Mouse (Mus musculus) macrophage (primary cell): ENCODE measurements around the gene Gmps. TPM values are rescaled to one million over a fixed set of nuclear protein-coding genes. Genes with fewer than 3 reads are reported as not detected.

Source experiments
- H3K27ac ChIP-seq: fragments of 350-480 bp; formaldehyde crosslinking; 2 replicates; pipeline ENCODE4 v1.9.0; 2021
- H3K36me3 ChIP-seq: fragments of 350-480 bp; formaldehyde crosslinking; 2 replicates; pipeline ENCODE4 v1.9.0; 2021; ENCODE audit errors: inconsistent target
- H3K4me3 ChIP-seq: fragments of 350-480 bp; formaldehyde crosslinking; 2 replicates; pipeline ENCODE4 v1.9.0; 2021; ENCODE audit errors: inconsistent target
- H3K79me2 ChIP-seq: fragments of 350-480 bp; formaldehyde crosslinking; 2 replicates; pipeline ENCODE4 v1.9.0; 2021; ENCODE audit errors: inconsistent target
- WGBS: methylation state at CpG from one replicate; pipeline ENCODE4 v1.1.7; 2026; ENCODE audit warnings: inconsistent platforms; ENCODE audit not compliant: missing documents; 5-methylcytosine and 5-hydroxymethylcytosine counted together
- polyA plus RNA-seq: library from polyadenylated mRNA; stranded (reverse); fragments of 250-400 nt; gene quantifications from 3 replicates; pipeline ENCODE4 v1.2.4, GENCODE M21; 2018; ENCODE audit warnings: inconsistent platforms
- total RNA-seq, 78 experiments: library from RNA; depleted of rRNA; stranded (reverse); fragments of 250-400 nt; gene quantifications; 1 replicate in 9 of 78; 2 replicates in 24 of 78; 3 replicates in 43 of 78; 4 replicates in 2 of 78; pipeline ENCODE4 v1.2.4; 2018; ENCODE audit warnings: inconsistent platforms in 56 of 78

Gene Gmps
- 10 to 100 TPM in 17 of 26 experiments, 1 to 10 TPM in 9; 4.4 to 22.4 (median 14.2) TPM for total RNA-seq (2018; cell fraction: chromatin; rRNA removed)
- total RNA-seq (2018; cell fraction: cytosol; rRNA removed), result 10 to 100 TPM in 12 of 26 experiments, 1 to 10 TPM in 14; 7.8 to 13.5 (median 9.9) TPM
- total RNA-seq (2018; cell fraction: nucleus; rRNA removed), result 10 to 100 TPM in 12 of 26 experiments, 1 to 10 TPM in 14; 5.8 to 23.5 (median 9.5) TPM
- polyA plus RNA-seq, result 8.1 to 12.9 TPM (median 12.4 TPM) in 3 replicates

DNA sequence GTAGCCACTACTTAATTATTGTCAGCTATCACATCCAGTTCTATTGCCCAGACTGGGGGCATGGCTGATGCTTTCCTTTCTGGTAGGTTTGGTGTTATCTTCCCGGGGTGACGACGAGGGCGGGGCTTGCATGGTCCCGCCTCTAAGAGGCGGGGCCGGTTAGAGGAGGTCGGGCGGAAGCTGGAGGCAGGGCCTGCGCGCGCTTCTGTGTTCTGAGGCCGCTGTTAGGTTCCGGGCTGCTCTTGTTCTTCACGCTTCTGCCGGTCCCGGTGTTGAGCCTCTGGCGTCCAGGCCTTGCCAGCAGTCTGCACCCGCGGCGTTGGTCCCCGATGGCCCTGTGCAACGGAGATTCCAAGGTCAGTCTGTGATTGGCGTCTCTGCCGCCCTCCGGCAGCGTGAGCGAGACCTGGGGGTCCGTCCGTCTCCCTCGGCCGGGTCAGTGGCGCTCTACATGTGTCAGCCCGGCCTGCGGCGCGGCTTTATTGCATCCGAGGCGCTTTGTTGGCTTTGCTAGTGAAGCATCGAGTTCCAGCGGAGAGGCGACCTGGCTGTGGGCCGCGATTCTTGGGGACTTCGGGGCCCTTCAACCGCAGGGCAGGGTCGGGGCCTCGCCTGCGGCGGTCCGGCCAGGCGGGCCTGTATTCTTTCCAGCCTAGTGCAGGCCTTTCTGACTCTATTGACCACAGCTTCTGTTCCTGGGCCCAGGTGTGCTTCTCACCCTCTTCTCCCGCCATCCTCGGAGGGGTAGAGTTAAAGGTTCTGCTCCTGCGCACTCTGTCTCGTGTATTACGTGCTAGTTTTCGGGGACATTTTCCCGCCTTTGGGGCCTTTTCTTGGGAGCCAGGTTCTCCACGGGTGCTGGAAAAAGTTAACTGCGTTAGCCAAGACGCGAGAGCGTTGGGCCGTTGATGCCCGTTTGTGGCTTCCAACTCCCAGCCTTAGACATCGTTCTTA lies at the start of gene Gmps:
Gmps (plus strand) TSS at position 152 of the 954 bp plus-strand sequence.
- peak within 1 kb of the TSS; percentile 70 for H3K4me3 ChIP-seq
- WGBS, result under 1% methylated on average over 62 of the region's 67 CpGs
- H3K79me2 ChIP-seq, result peaks cover 52% of the 10 kb centered on the region
- peaks cover 8% of the 10 kb centered on the region; the same call in 1 of the 2 replicates for H3K36me3 ChIP-seq
- peak within 1 kb of the TSS; percentile 22; the same call in 1 of the 2 replicates for H3K27ac ChIP-seq

DNA sequence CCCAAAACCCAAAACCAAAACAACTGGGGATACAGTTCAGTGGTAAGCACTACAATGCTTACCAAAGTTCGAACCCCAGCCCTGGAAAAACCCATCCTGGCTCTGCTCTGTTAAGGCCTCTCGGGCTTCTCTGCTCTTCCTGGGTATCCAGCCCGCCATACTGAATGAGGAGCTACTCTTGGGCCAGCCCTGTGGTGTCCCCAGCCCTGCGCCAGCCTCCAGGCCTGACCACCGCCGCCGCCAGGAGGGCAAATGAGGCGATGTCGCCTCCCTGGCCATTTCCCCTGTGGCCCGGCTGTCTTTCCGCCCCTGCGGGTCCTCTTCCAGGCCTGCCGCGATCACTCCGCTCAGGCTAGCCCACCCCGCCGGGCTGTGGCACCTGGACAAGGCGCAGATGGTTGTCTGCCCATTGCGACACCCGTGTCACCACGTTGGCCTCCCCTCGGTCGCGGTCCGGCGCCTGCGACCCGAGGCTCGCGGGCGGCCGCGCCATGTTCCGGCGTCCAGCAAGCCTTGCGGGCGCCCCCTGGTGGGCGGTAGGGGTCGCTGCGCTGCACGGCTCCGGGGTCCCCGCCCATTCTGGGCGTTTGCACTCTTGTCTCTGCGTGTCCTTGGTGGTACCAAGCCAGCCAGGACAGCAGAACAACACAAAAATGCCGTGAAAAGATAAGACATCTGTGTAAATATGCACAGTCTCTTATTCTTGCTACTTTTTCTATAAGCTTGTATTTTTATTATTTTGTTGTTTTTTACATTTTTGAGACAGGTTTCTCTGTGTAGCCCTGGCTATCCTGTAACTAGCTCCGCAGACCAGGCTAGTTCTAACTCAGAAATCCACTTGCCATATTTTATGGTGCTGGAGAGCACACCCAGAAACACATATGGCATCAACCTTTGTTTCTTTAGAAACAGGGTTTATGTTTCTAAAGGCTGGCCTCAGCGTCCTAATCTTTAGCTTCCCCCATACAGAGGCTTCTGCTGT lies 46.7 kb upstream of the Gmps start, which contains the start of gene E130311K13Rik:
E130311K13Rik (minus strand) TSS at position 595 of the 982 bp plus-strand sequence.
- Histone ChIP-seq H3K27ac (no peak within 1 kb of the TSS), H3K4me3 (peak within 1 kb of the TSS; percentile 17), H3K79me2 (no peaks in the 10 kb centered on the region), H3K36me3 (no peaks in the 10 kb centered on the region)
- WGBS, result 8% methylated on average over 37 of the region's 48 CpGs

DNA sequence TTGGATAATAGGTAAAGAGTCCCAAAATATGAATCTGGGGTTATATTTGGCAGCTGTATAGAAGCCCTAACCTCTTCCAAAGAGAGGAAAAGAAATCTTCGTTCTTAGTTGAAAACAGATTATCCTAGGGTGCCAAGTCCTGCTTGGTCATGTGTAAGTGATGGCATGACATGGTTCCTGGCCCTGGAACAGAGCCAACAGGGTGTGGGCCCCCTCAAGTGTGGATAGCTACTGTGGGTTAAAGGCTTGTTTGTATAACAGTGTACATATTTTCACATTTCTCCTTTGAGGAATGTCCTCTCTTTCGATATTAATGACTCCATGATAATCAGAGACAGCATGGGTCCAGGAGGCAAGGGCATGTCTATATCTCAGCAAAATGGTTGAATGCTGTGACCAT lies 37.0 kb upstream of the Gmps start:
- 88% methylated on average over 2 of the region's 2 CpGs for WGBS
- Histone ChIP-seq H3K4me3 (no peak overlapping the region), H3K27ac (no peak overlapping the region)

DNA sequence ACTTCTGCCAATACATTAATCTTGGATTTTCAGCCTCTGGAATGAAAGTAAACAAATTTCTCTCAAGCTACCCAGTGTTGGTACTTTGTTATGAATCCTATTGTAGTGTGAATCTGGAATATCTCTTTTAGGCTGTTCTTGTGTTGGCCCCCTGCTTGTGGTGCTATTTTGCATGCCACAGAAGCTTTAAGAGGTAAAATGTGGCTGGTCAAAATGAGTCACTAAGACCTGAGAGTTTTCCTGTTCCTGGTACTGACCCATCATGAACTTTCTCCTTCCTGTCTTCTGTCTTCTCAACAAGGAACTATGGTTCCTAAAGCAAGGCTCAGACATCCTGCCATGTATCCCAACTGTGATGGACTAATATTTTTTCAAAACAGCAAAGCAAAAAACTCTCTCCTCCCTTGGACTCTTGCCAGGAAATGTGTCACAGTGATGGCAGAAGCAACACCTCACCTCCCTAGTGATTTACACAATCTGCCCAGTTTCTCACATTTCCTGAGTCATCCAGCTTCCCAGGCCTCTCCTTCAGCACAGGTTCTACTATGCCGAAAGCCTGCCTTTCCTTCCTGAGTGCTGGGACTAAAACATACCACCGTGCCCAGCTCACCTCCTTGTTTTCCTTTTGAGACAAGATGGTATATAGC lies 34.6 kb upstream of the Gmps start:
- WGBS, result 82% methylated on average over 2 of the region's 2 CpGs
- H3K36me3 ChIP-seq, result peaks cover 12% of the 10 kb centered on the region; the same call in 1 of the 2 replicates

More for the DNA sequence above, 37.0 kb upstream of the Gmps start:
- 0 out of 2 replicates have a peak, but pooled peaks cover 3% of the 10 kb centered on the region for H3K36me3 ChIP-seq
- H3K79me2 ChIP-seq, result no peaks in the 10 kb centered on the region

DNA sequence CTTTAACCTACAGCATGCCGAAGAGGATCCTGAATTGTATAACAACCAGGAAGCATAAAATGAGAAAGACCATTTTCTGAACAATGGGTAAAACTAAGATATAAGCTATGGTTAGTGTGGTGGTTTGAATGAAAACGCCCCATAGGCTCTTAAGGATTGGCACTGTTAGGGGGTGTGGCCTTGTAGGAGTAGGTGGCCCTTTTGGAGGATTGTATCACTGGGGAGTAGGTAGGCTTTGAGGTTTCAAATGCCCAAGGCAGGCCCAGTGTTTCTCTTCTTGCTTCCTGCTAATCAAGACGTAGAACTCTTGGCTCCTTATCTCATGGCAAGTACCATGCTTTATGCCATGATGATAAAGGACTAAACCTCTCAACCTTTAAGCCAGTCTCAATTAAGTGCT lies 26.1 kb upstream of the Gmps start:
- peaks cover 9% of the 10 kb centered on the region; the same call in 1 of the 2 replicates for H3K79me2 ChIP-seq
- H3K36me3 ChIP-seq, result no peaks in the 10 kb centered on the region; the same call in 1 of the 2 replicates
- H3K27ac ChIP-seq, result no peak overlapping the region
- no peak overlapping the region for H3K4me3 ChIP-seq
- 85% methylated on average over 3 of the region's 3 CpGs for WGBS

More for the DNA sequence above, 34.6 kb upstream of the Gmps start:
- Histone ChIP-seq H3K79me2 (no peaks in the 10 kb centered on the region), H3K4me3 (no peak overlapping the region), H3K27ac (no peak overlapping the region)

DNA sequence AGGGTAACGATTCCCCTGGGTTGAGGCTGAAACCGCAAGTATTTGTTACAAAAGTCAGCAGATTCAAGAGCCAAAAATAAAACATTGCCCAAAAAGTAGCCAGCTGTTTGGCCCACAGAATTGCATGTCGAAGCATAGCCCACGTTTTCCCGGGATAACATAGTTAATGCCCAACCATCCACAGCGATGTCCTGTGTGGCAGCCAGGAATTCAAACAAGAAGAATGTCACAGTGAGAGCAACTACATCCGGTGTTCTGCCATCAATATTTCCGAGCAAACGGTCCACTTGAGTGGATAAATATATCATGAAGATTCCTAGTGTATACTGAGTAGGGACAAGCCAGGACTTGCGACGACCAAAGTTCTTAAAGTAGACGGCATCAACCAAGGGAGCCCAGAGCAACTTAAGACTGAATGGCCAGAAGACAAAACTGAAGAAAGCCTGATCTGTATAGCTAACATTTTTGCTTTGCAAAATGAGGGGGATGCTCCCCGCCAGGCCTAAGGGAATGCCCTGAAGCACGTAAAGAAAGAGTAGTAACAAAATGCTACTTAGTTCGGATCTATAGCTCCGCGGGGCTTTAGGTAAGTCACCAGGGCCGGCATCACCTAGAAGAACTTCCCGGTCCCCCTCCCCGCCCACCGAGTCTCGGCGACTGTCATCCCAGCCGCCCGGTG lies 12.3 kb upstream of the Gmps start:
- H3K27ac ChIP-seq, result peak overlapping the region; percentile 48
- H3K36me3 ChIP-seq, result no peaks in the 10 kb centered on the region
- H3K79me2 ChIP-seq, result peaks cover 55% of the 10 kb centered on the region
- WGBS, result 3% methylated on average over 25 of the region's 25 CpGs
- H3K4me3 ChIP-seq, result peak overlapping the region; percentile 90

DNA sequence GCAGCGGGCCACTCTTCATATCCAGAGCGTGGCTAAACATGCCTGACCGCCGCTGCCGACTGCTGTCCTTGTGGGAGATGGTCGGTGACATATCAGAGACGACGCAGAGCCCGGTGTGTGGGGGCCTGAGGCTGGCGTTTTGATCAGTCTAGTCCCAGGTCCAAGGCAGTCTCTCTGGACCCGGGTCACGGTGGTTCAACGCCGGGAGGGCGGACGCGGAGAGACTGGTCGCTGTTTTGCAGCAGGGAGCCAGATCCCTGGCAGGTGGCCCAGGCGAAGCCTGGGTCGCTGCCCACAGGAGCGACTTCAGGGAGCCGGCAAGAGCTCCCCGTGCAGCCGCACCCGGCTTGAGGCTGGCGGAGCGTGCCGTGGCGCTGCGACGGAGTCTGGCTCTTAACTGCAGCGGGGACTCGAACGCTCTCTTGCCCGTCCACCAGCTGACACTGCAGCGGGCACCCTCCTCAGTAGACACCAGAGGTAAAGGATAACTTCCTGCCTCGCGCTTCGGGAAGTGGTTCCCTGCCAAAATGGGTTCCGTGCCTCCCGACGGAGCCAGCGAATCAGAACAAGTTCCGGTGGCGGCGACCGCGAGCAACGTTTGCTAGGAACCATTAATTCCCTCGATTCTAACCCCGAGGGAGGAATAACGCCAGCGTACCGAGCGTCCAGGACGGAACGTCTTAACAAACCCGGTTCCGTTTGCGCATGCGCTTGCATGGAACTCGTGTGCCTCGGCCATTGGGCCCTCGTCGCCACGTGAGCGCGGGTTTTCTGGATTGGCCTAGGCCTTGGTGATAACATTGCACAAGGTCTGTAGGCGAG lies 11.6 kb upstream of the Gmps start, which contains the start of gene Slc33a1:
Slc33a1 (minus strand) TSS at position 669 of the 822 bp plus-strand sequence.
- Histone ChIP-seq H3K27ac (peak within 1 kb of the TSS; percentile 48), H3K79me2 (peaks cover 48% of the 10 kb centered on the region), H3K4me3 (peak within 1 kb of the TSS; percentile 90), H3K36me3 (no peaks in the 10 kb centered on the region)
- under 1% methylated on average over 65 of the region's 69 CpGs for WGBS

DNA sequence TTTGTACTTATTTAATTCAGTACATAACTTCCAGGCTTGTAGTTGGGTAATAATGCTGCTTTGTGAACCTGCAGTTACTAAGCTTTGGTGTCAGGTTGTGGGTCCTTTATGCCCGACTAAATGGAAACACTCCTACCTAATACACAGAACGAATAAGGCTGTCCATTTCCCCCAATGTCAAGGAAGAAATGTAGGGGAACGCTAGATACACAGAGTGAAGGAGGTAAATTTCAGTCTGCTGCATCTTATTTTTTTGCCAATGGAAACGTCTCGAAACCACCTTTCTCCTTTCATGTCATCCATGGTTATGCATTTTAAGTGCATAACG lies 11.0 kb upstream of the Gmps start:
- H3K36me3 ChIP-seq, result no peaks in the 10 kb centered on the region
- peak overlapping the region; percentile 48; the same call in 1 of the 2 replicates for H3K27ac ChIP-seq
- peak overlapping the region; percentile 2; the same call in 1 of the 2 replicates for H3K4me3 ChIP-seq
- WGBS, result 81% methylated on average over 6 of the region's 6 CpGs
- peaks cover 42% of the 10 kb centered on the region for H3K79me2 ChIP-seq

DNA sequence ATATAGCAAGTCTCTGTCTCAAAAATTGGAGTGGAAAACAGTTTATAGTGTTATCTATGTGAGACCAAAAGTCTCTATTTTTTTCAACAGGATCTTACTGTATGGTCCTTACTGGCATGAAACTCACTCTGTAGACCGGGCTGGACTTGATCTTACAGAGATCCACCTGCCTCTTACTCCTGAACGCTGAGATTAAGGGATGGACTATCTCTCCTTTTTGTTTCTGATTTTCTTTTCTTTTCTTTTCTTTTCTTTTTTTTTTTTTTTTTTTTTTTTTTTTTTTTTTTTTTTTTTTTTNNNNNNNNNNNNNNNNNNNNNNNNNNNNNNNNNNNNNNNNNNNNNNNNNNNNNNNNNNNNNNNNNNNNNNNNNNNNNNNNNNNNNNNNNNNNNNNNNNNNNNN lies 10.0 kb upstream of the Gmps start:
- peaks cover 32% of the 10 kb centered on the region for H3K79me2 ChIP-seq
- no peaks in the 10 kb centered on the region for H3K36me3 ChIP-seq
- no peak overlapping the region for H3K4me3 ChIP-seq
- 71% methylated on average over 2 of the region's 2 CpGs for WGBS
- H3K27ac ChIP-seq, result no peak overlapping the region

DNA sequence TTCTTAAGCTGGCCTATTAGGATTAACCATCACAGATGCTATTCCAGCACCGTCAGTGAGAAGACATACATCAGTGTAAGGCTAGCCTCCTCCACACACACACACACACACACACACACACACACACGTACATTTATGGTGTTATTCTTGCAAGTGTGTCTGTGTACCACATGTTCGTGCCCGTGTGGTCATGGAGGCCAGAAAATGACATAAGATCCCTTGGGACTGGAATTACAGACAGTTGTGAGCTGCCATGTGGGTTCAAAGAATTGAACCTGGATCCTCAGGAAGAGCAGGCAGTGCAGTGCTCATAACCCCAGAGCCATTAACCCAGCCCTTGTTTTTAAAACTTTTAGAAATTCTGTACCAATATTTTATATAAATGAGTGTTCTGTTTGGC lies 2.0 kb downstream of the Gmps start:
- WGBS, result 89% methylated on average over 4 of the region's 4 CpGs
- no peak overlapping the region for H3K4me3 ChIP-seq
- H3K27ac ChIP-seq, result no peak overlapping the region
- H3K36me3 ChIP-seq, result peaks cover 18% of the 10 kb centered on the region; the same call in 1 of the 2 replicates
- peaks cover 55% of the 10 kb centered on the region for H3K79me2 ChIP-seq

DNA sequence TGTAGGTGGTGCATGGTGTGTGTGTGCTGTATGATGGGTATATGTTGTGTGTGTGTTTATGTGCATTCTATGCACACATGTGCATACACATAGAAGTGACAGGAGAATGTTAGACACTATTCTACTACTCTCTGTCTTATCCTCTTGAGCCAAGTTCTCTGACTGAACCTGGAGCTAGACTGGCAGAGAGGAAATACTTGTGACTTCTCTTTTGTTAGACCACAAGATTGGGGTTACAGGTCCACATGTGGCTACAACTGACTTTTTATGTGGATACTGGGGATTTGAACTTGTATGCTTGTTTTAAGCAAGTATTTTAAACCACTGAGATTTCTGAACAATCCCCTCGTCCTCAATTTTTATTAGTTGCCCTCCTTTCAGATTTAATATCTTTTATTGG lies 10.8 kb downstream of the Gmps start:
- no peaks in the 10 kb centered on the region; the same call in 1 of the 2 replicates for H3K79me2 ChIP-seq
- peaks cover 65% of the 10 kb centered on the region for H3K36me3 ChIP-seq
- WGBS, result 100% methylated on average over 1 of the region's 1 CpGs
- H3K27ac ChIP-seq, result no peak overlapping the region
- no peak overlapping the region for H3K4me3 ChIP-seq

DNA sequence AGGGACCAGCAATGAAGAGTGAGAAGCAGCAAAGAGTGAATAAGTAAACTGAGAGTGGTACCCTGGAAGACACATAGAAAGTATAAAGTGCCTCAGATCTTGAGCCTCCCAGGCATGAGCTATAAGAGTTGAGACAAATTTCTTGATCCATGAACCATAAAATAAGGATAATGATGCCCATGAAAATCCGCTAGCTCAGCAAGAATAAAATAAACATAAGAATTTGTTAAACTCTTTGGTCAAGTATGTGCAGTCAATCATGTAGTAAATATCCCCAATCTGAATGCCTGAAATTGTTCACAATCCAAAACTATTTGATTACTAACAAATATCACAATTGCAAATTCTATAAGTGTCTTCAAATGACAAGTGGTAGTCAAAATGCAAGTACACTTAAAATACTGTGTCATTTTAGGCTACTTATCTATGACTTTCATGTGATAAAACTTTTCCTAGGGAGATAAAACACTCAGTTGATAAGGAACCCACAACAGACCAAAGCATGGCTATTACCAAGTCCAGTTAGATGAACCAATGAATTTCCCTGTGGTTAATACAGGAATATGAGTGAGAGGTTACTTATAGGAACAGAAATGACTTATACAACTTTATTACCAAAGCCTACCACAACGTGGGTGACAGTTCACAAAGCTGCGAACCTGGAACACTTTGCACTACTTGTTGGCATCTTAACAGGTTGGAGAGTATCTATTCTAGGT lies 13.0 kb downstream of the Gmps start:
- Histone ChIP-seq H3K27ac (no peak overlapping the region), H3K4me3 (no peak overlapping the region), H3K79me2 (no peaks in the 10 kb centered on the region), H3K36me3 (peaks cover 67% of the 10 kb centered on the region)
- WGBS, result 96% methylated on average over 3 of the region's 3 CpGs
